Mouse (Mus musculus): ENCODE data around the gene Dusp19. TPM values are rescaled to one million over a fixed set of nuclear protein-coding genes. Genes with fewer than 3 reads are reported as not detected.

The Dusp19 gene
- 3.3 and 6.9 TPM in 2 replicates for polyA plus RNA-seq (2012; rRNA removed; ENCODE audit: low replicate concordance)

DNA sequence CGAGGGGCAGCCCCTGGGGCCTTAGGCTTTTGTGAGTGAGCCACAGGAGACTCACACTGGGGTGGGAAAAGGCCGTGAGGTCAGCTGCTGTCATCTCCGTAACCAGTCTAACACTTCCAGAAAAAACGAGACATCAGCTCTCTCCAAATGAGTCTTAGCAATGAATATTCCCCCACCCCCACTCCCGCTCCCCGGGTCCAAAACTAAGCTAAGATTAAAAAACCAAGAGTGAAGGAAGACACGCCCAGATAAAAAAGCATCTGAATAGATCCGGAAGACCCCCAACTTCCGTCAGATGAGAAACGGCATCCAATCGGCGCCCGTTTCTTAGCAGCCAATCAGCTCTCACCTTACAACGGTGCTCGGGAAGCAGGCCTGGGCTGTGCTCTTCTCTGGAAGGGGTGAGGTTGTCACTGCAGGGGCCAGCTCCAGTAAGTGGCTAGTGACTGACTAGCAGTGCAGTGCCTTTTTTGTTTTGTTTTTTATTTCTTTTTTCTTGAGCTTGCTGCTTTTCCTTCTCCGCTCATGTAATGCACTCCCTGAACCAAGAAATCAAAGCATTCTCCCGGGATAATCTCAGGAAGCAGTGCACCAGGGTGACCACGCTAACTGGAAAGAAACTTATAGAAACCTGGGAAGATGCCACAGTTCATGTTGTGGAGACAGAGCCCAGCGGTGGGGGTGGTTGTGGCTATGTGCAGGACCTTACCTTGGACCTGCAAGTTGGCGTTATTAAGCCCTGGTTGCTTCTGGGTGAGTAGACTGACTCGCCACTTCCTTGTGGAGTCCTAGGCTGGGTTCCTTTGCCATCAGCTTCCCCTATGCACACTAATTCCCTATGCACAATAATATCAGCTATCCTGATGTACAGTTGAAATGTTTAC lies at the start of gene Dusp19, which contains the start of gene Nup35:
Gene Dusp19 (plus strand): TSS at position 192 of the 884 bp plus-strand sequence.
Gene Nup35 (plus strand): TSS at position 383 of the 884 bp plus-strand sequence.

DNA sequence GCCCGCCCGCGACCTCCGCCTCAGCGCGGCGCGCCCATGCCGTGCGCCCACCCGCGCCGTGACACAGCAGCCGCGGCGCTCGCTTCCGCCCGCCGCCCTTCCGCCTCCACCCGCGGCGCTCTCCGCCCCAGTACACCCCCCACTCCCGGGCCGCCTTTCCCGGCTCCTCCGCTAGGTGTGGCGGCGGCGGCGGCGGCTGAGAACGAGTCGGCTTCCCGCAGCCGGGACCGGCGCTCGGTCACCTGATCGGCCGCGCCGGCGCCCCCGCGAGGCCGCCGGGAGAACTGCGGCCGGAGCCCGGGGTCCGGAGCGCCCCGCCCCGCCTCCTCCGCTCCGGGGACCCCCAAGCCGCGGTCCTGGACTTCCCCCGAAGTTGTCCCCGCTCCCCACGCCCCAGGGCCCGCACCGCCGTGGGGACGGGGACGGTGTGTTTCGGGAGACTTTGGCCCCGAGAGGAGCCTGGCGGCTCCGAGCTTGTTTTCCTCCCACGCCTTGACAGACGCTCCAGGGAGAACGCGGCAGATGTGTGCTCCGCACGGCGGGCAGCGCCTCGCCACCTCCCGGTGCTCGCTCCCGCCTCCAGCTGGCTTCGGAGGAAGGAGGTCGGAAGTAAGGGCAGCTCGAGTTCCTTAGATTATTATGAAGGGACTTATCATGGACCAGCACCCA lies 35.7 kb upstream of the Dusp19 start, which contains the start of gene Nckap1:
Gene Nckap1 (minus strand): TSS at position 338 of the 669 bp plus-strand sequence.

Other genes with a start within 250 kb of the Dusp19 start
- gene Frzb, start 169.4 kb upstream of the Dusp19 start, polyA plus RNA-seq (2012; rRNA removed; ENCODE audit: low replicate concordance), result 0.80 and 3.4 TPM in 2 replicates
- 18.4 and 39.7 TPM in 2 replicates for gene Nckap1, start 35.7 kb upstream of the Dusp19 start, polyA plus RNA-seq (2012; rRNA removed; ENCODE audit: low replicate concordance)
- 13.1 and 28.4 TPM in 2 replicates for gene Nup35, start 191 bp downstream of the Dusp19 start, polyA plus RNA-seq (2012; rRNA removed; ENCODE audit: low replicate concordance)